Mouse (Mus musculus) heart, postnatal 4 days (tissue): ENCODE measurements at regions not wholly inside any gene's neighbourhood (a gene's known extent, or its start where the extent isn't known, plus 50 kb on each side); places are given as distances from the start of the nearest gene placed in this dataset.

Source experiments
- DNase-seq: peaks from one replicate; pipeline ENCODE4 v3.0.0; 2021

DNA sequence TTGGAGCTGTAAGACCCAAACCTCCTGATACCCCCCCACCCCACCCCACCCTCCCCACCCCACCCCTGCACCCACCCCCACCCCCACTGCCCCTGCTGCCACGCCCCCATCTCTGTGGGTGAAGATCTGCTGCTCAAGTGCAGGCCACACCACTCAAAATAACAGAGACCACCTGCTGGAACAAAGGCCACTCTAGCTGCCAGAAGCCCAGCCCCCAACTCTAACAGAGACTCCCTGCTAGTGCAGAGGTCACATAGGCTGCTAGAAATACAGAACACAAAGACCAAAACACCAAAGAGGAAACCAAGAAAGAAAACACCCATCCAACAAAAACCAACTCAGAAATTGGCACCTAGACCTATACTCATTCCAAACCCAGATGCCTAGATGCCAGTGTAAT, 58.9 kb downstream of the Olfr267 start:
- no peak for DNase-seq

- DNase-seq, result no peak
These were observed 61.1 kb downstream of the Olfr267 start for GRCm38 (mm10) chr4:58726424-58726823.

GRCm38 (mm10) chr4:58722772-58723171, 64.7 kb downstream of the Olfr267 start:
- peak; percentile 16 for DNase-seq

DNA sequence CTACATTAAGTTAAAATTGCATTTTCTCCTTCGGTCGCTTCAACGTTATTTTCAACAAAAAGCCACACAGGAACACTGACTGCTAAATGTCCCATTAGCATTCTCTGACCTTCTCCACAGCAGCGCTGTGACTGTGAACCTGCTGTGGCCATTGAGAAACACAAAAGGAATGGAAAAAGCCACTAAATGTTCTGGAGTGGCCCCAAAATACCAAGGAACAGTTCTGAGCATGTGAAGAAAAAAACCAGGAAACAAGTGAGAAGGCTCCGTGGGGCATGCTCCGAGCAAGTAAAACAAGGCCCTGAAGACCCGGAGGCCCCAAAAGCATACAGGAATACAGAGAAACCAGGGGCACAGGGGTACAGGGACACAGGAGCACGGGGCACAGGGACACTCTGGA, 66.8 kb downstream of the Olfr267 start:
- DNase-seq, result no peak

- no peak for DNase-seq
These were observed 71.1 kb downstream of the Olfr267 start for GRCm38 (mm10) chr4:58716426-58716825.

DNA sequence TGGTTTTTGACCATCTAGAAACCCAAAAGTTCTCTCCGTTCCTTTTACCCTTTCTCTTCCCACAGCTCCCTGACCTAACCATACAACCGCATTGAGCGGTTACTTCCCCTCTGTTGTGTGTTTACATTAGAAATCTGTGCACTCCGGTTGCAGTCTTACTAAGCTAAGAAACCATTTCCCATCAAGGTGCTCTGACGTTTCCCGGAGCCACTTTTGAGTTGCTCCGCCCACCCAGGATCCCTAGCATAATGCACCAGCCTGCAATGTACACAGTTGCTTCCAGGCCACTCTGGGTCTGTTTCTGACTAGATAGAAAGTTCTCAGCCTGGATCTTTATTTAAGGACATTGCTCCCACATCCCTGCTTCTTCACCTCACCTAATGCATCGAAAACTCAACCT, 71.7 kb downstream of the Olfr267 start:
- DNase-seq, result no peak

DNA sequence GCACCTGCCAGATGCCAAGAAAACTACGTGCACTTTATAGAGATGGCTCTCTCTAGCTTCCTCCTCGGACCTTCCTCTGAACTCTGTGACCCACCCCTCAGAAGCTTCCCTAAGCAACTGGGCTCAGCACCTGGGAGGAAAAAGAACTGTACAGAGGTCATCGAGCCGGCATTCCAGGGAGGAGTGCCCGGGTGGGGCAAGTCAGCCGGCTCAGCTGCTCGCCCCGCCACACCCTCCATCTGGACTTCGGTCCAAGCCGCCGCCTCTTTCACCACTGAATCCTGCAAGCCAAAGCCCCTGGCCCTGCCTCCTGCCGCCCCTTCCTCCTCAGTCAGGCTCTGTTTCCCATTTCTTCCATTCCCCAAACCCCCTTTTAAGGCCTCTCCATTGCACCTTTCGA, 73.3 kb downstream of the Olfr267 start:
- DNase-seq, result no peak

DNA sequence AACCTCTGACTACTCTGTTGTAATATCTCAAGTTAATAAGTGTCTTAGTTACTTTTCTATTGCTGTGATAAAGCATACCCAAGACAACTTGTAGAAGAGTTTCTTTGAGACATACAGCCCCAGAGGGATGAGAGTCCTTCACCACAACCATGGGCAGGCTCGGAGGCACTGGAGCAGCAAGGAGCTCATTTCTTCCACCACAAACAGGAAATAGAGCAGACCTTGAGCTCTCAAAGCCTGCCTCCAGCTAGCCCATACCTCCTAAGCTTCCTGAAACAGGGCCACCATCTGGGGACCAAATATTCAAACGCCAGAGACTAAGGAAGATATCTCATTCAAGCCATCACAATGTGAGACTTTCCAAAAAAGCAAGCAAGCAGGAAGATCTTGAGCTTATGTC, 74.6 kb downstream of the Olfr267 start:
- no peak for DNase-seq

GRCm38 (mm10) chr4:58712166-58712565, 75.3 kb downstream of the Olfr267 start:
- no peak for DNase-seq

- no peak for DNase-seq
These were observed 88.2 kb downstream of the Olfr267 start for GRCm38 (mm10) chr4:58699236-58699798.

- DNase-seq, result peak; percentile 28
These were observed 88.7 kb downstream of the Olfr267 start for GRCm38 (mm10) chr4:58698828-58699227.

GRCm38 (mm10) chr4:58696684-58697083, 90.8 kb downstream of the Olfr267 start:
- DNase-seq, result no peak

DNA sequence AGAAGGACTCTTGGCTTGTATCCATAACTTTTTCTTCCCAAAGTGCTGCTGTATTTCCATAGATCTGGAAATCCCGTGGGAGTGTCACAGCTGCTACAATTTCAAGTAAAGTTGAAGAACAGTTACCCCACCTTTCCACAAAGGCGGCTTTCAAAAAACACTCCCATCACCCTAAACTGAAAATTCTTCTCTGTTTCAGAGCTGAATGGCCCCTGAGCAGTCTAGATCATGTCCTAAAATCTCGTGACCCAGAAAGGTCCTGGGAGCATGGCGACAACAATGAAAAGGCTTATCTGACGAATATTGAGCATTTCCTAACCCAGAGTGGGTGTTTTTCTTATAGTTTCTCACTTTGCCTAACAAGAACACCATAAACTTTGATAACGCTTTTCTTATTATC, 92.2 kb downstream of the Olfr267 start:
- no peak for DNase-seq

DNA sequence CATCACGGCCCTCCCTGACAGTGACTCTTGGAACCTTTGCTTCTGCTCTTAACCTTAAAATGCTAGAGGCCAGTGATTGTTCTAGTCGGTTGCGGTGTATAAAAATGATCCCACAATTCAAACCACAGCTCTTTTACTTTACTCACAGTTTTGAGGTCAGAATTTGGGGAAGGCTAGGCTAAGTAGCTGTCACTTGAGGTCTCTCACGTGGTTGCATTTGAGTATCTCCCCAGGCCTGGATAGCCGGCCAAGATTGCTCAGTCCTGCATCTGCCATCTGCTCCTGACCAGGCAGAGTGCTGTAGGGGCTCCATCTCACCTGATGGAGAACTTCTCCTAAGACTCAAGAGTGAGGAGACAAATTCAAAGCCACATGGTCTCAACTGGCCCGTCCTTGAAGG, 94.5 kb downstream of the Olfr267 start:
- no peak for DNase-seq

GRCm38 (mm10) chr4:58681926-58682325, 105.6 kb downstream of the Olfr267 start:
- DNase-seq, result no peak

GRCm38 (mm10) chr4:58677701-58678385, 109.7 kb downstream of the Olfr267 start:
- DNase-seq, result no peak

DNA sequence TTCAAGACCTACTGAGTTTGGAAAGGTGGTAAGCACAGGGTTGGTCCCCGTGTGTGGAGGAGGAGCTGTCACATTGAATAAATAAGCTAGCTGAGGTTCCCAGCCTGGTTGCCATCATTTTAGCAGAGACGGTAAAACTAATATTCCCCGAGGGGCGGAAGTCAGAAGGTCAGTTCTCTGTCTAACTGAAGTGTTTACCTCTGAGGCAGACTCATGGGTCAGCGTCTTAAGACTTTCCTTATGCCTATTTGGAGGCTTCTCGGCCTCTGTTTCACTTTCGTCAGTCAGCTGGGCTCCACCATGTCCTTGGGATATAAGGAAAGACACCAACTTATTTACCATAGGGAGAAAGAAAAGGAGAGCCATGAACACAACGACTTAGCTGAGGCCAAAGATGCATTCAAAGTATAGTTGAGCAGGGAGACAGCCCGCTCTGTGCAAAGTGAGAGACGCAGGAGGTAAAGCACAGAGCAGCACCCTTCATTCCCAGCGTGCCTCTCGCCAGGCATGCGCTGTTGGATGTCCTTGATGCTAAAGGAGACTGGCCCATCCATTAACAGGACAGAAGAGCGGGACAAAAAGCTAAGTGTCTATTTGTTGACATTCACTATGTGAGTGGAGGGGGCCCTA, 116.0 kb downstream of the Olfr267 start:
- no peak for DNase-seq

- DNase-seq, result no peak
These were observed 116.6 kb downstream of the Olfr267 start for GRCm38 (mm10) chr4:58670906-58671250.

- peak; percentile 40 for DNase-seq
These were observed 116.6 kb upstream of the Lpar1 start for GRCm38 (mm10) chr4:58670107-58670905.

DNA sequence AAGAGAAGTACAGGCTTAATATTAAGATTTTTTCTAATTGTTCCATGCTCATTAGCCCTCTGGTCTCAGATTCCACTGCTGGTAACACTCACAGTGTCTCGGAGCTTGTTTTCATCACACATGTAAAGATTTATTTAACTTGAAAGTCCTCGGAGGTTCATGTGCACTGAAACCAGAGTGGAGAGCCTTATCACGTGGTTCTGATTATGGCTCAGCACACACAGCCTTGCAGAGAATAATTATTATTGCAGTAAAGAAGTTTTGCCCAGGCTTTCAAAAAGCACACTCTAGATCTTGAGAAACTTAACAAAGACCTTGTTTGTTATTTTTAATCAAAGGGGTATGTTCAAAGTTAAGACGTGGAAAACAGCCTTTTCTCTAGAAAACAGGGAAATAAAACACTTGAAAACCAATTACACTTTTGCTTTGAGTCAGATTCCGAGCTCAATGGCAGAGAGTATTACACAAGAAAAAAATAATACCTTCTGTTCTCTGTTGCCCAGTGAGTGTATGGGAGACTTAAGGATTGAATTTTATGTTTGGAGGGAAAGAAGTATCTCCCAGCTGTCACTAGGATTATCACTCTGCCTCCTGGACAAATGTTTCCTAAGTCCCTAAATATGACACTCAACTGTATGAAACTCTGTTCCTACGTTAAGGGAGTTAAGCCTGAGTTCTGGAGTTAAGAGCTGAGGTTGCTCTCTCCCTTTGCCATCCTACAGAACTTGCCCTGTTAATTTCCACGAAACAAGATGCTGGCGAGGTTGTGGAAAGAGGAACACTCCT, 114.9 kb upstream of the Lpar1 start:
- no peak for DNase-seq

GRCm38 (mm10) chr4:58663628-58664205, 110.0 kb upstream of the Lpar1 start:
- no peak for DNase-seq

- no peak for DNase-seq
These were observed 108.1 kb upstream of the Lpar1 start for GRCm38 (mm10) chr4:58661781-58662293.
